Comparison of ENCODE assay signal across 8 mouse cellular contexts in the genomic region with DNA sequence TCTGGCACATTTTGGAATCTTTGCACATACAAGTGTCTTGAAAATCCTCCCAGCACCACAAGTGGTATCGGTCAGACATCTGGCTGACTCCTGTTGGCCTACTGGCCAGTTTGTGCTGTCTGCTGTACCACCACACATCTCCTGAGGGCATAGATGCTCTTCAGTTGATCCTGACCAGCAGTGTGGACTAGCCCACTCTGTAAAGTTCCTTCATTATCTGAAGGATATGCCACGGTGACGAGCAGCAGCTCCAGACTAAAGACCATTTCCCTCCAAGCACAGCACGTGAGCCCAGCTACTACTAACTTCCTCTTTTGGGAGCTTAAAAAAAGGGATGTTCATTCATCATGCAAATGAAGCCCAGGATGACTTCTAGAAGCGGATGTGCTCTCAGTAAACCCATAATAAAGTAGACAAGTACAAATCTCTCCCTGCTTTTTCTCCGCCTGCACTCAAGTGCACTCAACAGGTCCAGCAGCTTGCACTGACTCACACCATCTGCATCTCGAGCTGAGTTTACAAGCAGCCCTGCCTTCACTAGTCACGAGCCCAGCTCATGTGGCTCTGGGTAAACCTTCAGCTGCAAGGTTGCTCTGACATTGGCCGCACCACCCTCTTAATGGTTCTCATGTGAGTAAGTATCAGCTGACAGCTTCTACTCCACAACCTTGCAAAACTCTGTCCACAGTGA. TPM values are rescaled to one million over a fixed set of nuclear protein-coding genes. Genes with fewer than 3 reads are reported as not detected.
DNase-seq lines count a peak whose midpoint lies in the region; ATAC-seq lines count a peak whose summit lies in the region.

No protein-coding gene starts in this region.

- DNase-seq in 3T3-L1 (ENCODE audit: low read depth, low spot score) (peak; percentile 66), MEL-GATA-1-ER (ENCODE audit: extremely low read depth, low read depth) (peak; percentile 96)
- DNase-seq in heart, adult 8-10 months (ENCODE audit: low spot score), result peak; percentile 67
- DNase-seq in large intestine, adult 2 months (ENCODE audit: low read depth, low spot score), result peak; percentile 73
- DNase-seq in lung, postnatal 25 days (ENCODE audit: low spot score), result peak; percentile 80
- no peak for DNase-seq in T-cell, adult 2 months (ENCODE audit: low spot score)
- DNase-seq in gastrocnemius, postnatal 14 days, result no peak
- no peak for DNase-seq in hindbrain, embryonic 14.5 days (ENCODE audit: low spot score)

- no peak overlapping the region for H3K4me3 ChIP-seq in hindbrain, embryonic 14.5 days (replicated peaks; ENCODE audit: low read length)

- no peaks in the 10 kb centered on the region for H3K9me3 ChIP-seq in hindbrain, embryonic 14.5 days (ENCODE audit: control insufficient read depth, low read length)

- 34% methylated on average over 9 of the region's 9 CpGs for WGBS in large intestine, adult 2 months
- WGBS in hindbrain, embryonic 14.5 days, result 78% methylated on average over 9 of the region's 9 CpGs

- H3K27me3 ChIP-seq in hindbrain, embryonic 14.5 days (ENCODE audit: control insufficient read depth, insufficient read depth, low read length), result no peaks in the 10 kb centered on the region

- ATAC-seq in hindbrain, embryonic 14.5 days (ENCODE audit: low FRiP score), result no peak

- H3K36me3 ChIP-seq in hindbrain, embryonic 14.5 days (replicated peaks; ENCODE audit: control insufficient read depth, insufficient read depth), result no peaks in the 10 kb centered on the region

- H3K4me1 ChIP-seq in hindbrain, embryonic 14.5 days (replicated peaks; ENCODE audit: control insufficient read depth, insufficient read depth, low read length), result no peaks in the 10 kb centered on the region

- no peak overlapping the region for H3K9ac ChIP-seq in hindbrain, embryonic 14.5 days

- intact Hi-C loops in gastrocnemius, postnatal 14 days (cut with DNase I; ENCODE audit: low total_unique reads), result no loop called here

- no peak overlapping the region for H3K4me2 ChIP-seq in hindbrain, embryonic 14.5 days (replicated peaks)

- H3K27ac ChIP-seq in hindbrain, embryonic 14.5 days, result no peak overlapping the region

RNA-seq across cellular contexts. Expression of gene Fnip2, which starts 35.9 kb away (rescaled TPM):
- total RNA-seq in heart, adult 8-10 months (2022), result 10 to 100 TPM; 12.9 to 23.2 (median 16.2) TPM
- polyA plus RNA-seq in large intestine, adult 2 months (2012; rRNA removed), result 1.1 and 2.2 TPM in 2 replicates
- 1 to 10 TPM; 4.9 to 5.3 TPM for total RNA-seq in gastrocnemius, postnatal 14 days (2021)
- 5.9 and 9.9 TPM in 2 replicates for polyA plus RNA-seq in hindbrain, embryonic 14.5 days (2014; fragmentation: Nextera tagmentation; extraction: Ambion mirVana)

RNA-seq across cellular contexts. Expression of gene Ppid, which starts 59.4 kb away (rescaled TPM):
- 10 to 100 TPM; 37.7 to 45.5 (median 41.7) TPM for total RNA-seq in heart, adult 8-10 months (2022)
- 7.2 and 7.4 TPM in 2 replicates for polyA plus RNA-seq in large intestine, adult 2 months (2012; rRNA removed)
- total RNA-seq in gastrocnemius, postnatal 14 days (2021), result 10 to 100 TPM; 29.5 to 29.6 TPM
- polyA plus RNA-seq in hindbrain, embryonic 14.5 days (2014; fragmentation: Nextera tagmentation; extraction: Ambion mirVana), result 151 and 157 TPM in 2 replicates

Comparison
In these comparisons a context has a peak if more than half of its experiments do, and no peak if none do; other contexts are left out.
1. DNase-seq: peak in 3T3-L1 (single experiment), MEL-GATA-1-ER (single experiment), heart, adult 8-10 months (single experiment), large intestine, adult 2 months (single experiment) and lung, postnatal 25 days (single experiment); none in T-cell, adult 2 months (single experiment), gastrocnemius, postnatal 14 days (single experiment) and hindbrain, embryonic 14.5 days (single experiment).